11 mouse cellular contexts compared by ENCODE assay signal in the genomic region with DNA sequence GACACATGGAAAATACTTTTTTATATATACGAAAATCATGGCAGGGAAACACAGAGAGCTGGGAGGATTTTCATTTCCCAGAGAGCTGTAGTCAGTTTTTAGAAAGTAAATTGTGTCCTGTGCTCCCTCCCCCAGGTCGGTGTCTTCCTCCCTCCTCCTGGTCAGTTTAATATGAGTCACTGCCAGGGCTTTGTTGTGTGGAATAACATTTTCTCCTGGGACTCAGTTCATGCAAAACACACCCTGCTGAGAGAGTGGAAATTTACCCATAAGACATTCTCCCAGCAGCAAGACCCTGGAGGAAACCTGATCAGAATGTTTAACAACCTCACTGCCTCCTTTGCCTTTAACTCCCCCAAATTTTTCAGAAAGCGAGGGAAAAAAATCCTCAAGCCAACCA.
DNase-seq lines count a peak whose midpoint lies in the region; ATAC-seq lines count a peak whose summit lies in the region.
"Had no signal": no experiment of that assay in that cellular context is flagged by ENCODE, and none has a peak within 500 bp of the region (broad histone marks: within the 10 kb centered on the region; RNA-seq: fewer than 3 reads in every experiment).

No protein-coding gene starts in this region.

- peak overlapping the region; percentile 48; the same call in 1 of the 2 replicates for H3K27ac ChIP-seq in forebrain, embryonic 12.5 days
- H3K27ac ChIP-seq in forebrain, embryonic 16.5 days (ENCODE audit: low read length), result no peak overlapping the region
- peak overlapping the region; percentile 79 for H3K27ac ChIP-seq in neural tube, embryonic 13.5 days (replicated peaks)
- no peak overlapping the region; the same call in 1 of the 2 replicates for H3K27ac ChIP-seq in kidney, embryonic 15.5 days
- H3K27ac ChIP-seq: stomach, postnatal 0 days had no signal

- no peaks in the 10 kb centered on the region for H3K36me3 ChIP-seq in forebrain, embryonic 12.5 days (replicated peaks)
- no peaks in the 10 kb centered on the region for H3K36me3 ChIP-seq in forebrain, embryonic 16.5 days (ENCODE audit: control insufficient read depth, insufficient read depth)
- H3K36me3 ChIP-seq in neural tube, embryonic 13.5 days, result no peaks in the 10 kb centered on the region
- H3K36me3 ChIP-seq in kidney, embryonic 15.5 days, result no peaks in the 10 kb centered on the region

- H3K4me3 ChIP-seq in forebrain, embryonic 12.5 days (replicated peaks), result no peak overlapping the region
- no peak overlapping the region for H3K4me3 ChIP-seq in forebrain, embryonic 16.5 days (replicated peaks; ENCODE audit: low read length)
- H3K4me3 ChIP-seq in neural tube, embryonic 13.5 days, result no peak overlapping the region
- no peak overlapping the region for H3K4me3 ChIP-seq in kidney, embryonic 15.5 days (replicated peaks)

- WGBS in forebrain, embryonic 12.5 days, result 54% methylated on average over 3 of the region's 3 CpGs
- 40% methylated on average over 3 of the region's 3 CpGs for WGBS in forebrain, embryonic 16.5 days
- WGBS in neural tube, embryonic 13.5 days, result 40% methylated on average over 3 of the region's 3 CpGs
- WGBS in kidney, embryonic 15.5 days, result 15% methylated on average over 3 of the region's 3 CpGs

- 0 out of 2 replicates have a peak, but pooled peaks have one; percentile 28 for ATAC-seq in forebrain, embryonic 12.5 days (ENCODE audit: low FRiP score)
- no peak for ATAC-seq in forebrain, embryonic 16.5 days
- ATAC-seq in neural tube, embryonic 13.5 days (ENCODE audit: low read depth), result no peak
- peak; percentile 84 for ATAC-seq in kidney, embryonic 15.5 days (replicated peaks; ENCODE audit: low FRiP score)

- no peaks in the 10 kb centered on the region for H3K9me3 ChIP-seq in forebrain, embryonic 12.5 days
- H3K9me3 ChIP-seq in forebrain, embryonic 16.5 days (ENCODE audit: control insufficient read depth, low read length), result no peaks in the 10 kb centered on the region
- no peaks in the 10 kb centered on the region for H3K9me3 ChIP-seq in neural tube, embryonic 13.5 days
- H3K9me3 ChIP-seq in kidney, embryonic 15.5 days (replicated peaks), result no peaks in the 10 kb centered on the region

- DNase-seq in neural tube, embryonic 10.5 days (ENCODE audit: extremely low spot score, low spot score), result no peak
- peak; percentile 60 for DNase-seq in skeletal muscle tissue, adult 2 months (ENCODE audit: low read depth, low spot score)
- DNase-seq in layer of hippocampus, adult 9-10 months (ENCODE audit: low spot score), result no peak
- DNase-seq in thymus, postnatal 14 days, result no peak
- DNase-seq: B cell, adult 2 months; lung, postnatal 14 days had no signal

- H3K9ac ChIP-seq in forebrain, embryonic 12.5 days, result no peak overlapping the region
- no peak overlapping the region for H3K9ac ChIP-seq in forebrain, embryonic 16.5 days (replicated peaks; ENCODE audit: low read depth, low read length)
- 0 out of 2 replicates have a peak overlapping the region, but pooled peaks have one; percentile 12 for H3K9ac ChIP-seq in neural tube, embryonic 13.5 days
- no peak overlapping the region for H3K9ac ChIP-seq in kidney, embryonic 15.5 days

- peaks cover 20% of the 10 kb centered on the region for H3K4me1 ChIP-seq in forebrain, embryonic 12.5 days
- H3K4me1 ChIP-seq in forebrain, embryonic 16.5 days (replicated peaks; ENCODE audit: control insufficient read depth, insufficient read depth, low read length), result peaks cover 31% of the 10 kb centered on the region
- peaks cover 44% of the 10 kb centered on the region for H3K4me1 ChIP-seq in neural tube, embryonic 13.5 days (replicated peaks)
- 0 out of 2 replicates have a peak, but pooled peaks cover 2% of the 10 kb centered on the region for H3K4me1 ChIP-seq in kidney, embryonic 15.5 days

- no peaks in the 10 kb centered on the region for H3K27me3 ChIP-seq in forebrain, embryonic 12.5 days
- H3K27me3 ChIP-seq in forebrain, embryonic 16.5 days (replicated peaks; ENCODE audit: control insufficient read depth, insufficient read depth, low read length), result no peaks in the 10 kb centered on the region
- H3K27me3 ChIP-seq in neural tube, embryonic 13.5 days, result no peaks in the 10 kb centered on the region
- no peaks in the 10 kb centered on the region for H3K27me3 ChIP-seq in kidney, embryonic 15.5 days

- H3K4me2 ChIP-seq in forebrain, embryonic 12.5 days, result no peak overlapping the region
- no peak overlapping the region for H3K4me2 ChIP-seq in forebrain, embryonic 16.5 days (ENCODE audit: low read length)
- H3K4me2 ChIP-seq in neural tube, embryonic 13.5 days, result no peak overlapping the region
- no peak overlapping the region for H3K4me2 ChIP-seq in kidney, embryonic 15.5 days

Comparison
In these comparisons a context has a peak if more than half of its experiments do, and no peak if none do; other contexts are left out.
1. ATAC-seq: peak in forebrain, embryonic 12.5 days (single experiment) and kidney, embryonic 15.5 days (single experiment); none in forebrain, embryonic 16.5 days (single experiment) and neural tube, embryonic 13.5 days (single experiment).
2. H3K27ac ChIP-seq: peak in forebrain, embryonic 12.5 days (single experiment) and neural tube, embryonic 13.5 days (single experiment); none in forebrain, embryonic 16.5 days (single experiment) and kidney, embryonic 15.5 days (single experiment).